Mouse (Mus musculus): ENCODE results near the gene Tex29. TPM values are rescaled to one million over a fixed set of nuclear protein-coding genes. Genes with fewer than 3 reads are reported as not detected.

The Tex29 gene
- polyA plus RNA-seq, 1 experiment from 2014 or later = 0.27 TPM

DNA sequence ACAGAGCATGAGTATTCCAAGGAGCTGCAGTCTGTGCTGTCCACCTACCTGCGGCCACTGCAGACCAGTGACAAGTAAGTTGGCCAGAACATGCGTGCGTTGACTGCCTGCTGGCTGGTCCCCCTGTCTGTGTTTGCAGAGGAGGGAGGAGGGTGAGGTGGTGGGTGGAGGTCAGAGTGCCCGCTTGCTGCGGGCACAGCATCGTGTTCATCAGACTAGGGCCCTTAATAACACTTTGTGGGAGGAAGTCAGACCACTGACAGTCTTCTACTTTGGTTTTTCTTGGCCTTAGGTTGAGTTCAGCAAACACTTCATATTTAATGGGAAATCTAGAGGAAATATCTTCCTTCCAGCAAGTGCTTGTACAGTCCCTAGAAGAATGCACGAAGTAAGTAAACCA lies 39.8 kb upstream of the Tex29 start:
- no peak overlapping the region for H3K4me3 ChIP-seq (ENCODE audit: low read depth, low read length)
- no peak for ATAC-seq
- H3K9ac ChIP-seq (ENCODE audit: low read depth, low read length) = no peak overlapping the region
- H3K27ac ChIP-seq (ENCODE audit: low read depth, low read length) = no peak overlapping the region
- WGBS = 75% methylated on average over 7 of the region's 7 CpGs
- H3K4me1 ChIP-seq (replicated peaks; ENCODE audit: control insufficient read depth, insufficient read depth, low read length) = no peaks in the 10 kb centered on the region; the same call in 1 of the 2 replicates
- H3K9me3 ChIP-seq (ENCODE audit: control insufficient read depth) = no peaks in the 10 kb centered on the region
- H3K27me3 ChIP-seq (replicated peaks; ENCODE audit: control insufficient read depth, insufficient read depth, low read length) = no peaks in the 10 kb centered on the region
- H3K36me3 ChIP-seq (ENCODE audit: control insufficient read depth, insufficient read depth) = peaks cover 56% of the 10 kb centered on the region
- TF ChIP-seq CTCF (IDR thresholded peaks at IDR 0.05; ENCODE audit: low read depth) = no peak
- H3K4me2 ChIP-seq (replicated peaks; ENCODE audit: low read depth) = no peak overlapping the region

GRCm38 (mm10) chr8:11801571-11801970 lies 38.7 kb upstream of the Tex29 start:
- no peaks in the 10 kb centered on the region; the same call in 1 of the 2 replicates for H3K4me1 ChIP-seq (replicated peaks; ENCODE audit: control insufficient read depth, insufficient read depth, low read length)
- TF ChIP-seq CTCF (IDR thresholded peaks at IDR 0.05; ENCODE audit: low read depth) = no peak
- peaks cover 58% of the 10 kb centered on the region for H3K36me3 ChIP-seq (ENCODE audit: control insufficient read depth, insufficient read depth)
- H3K4me2 ChIP-seq (replicated peaks; ENCODE audit: low read depth) = no peak overlapping the region
- no peak overlapping the region for H3K4me3 ChIP-seq (ENCODE audit: low read depth, low read length)
- H3K27me3 ChIP-seq (replicated peaks; ENCODE audit: control insufficient read depth, insufficient read depth, low read length) = no peaks in the 10 kb centered on the region
- no peak overlapping the region for H3K9ac ChIP-seq (ENCODE audit: low read depth, low read length)
- ATAC-seq = no peak
- H3K27ac ChIP-seq (ENCODE audit: low read depth, low read length) = no peak overlapping the region
- 48% methylated on average over 8 of the region's 8 CpGs for WGBS
- no peaks in the 10 kb centered on the region for H3K9me3 ChIP-seq (ENCODE audit: control insufficient read depth)

- no peaks in the 10 kb centered on the region for H3K9me3 ChIP-seq (ENCODE audit: control insufficient read depth)
- H3K4me2 ChIP-seq (replicated peaks; ENCODE audit: low read depth) = no peak overlapping the region
- ATAC-seq = no peak
- no peak for TF ChIP-seq CTCF (IDR thresholded peaks at IDR 0.05; ENCODE audit: low read depth)
- H3K27me3 ChIP-seq (replicated peaks; ENCODE audit: control insufficient read depth, insufficient read depth, low read length) = no peaks in the 10 kb centered on the region
- no peak overlapping the region for H3K9ac ChIP-seq (ENCODE audit: low read depth, low read length)
- H3K27ac ChIP-seq (ENCODE audit: low read depth, low read length) = no peak overlapping the region
- no peaks in the 10 kb centered on the region; the same call in 1 of the 2 replicates for H3K4me1 ChIP-seq (replicated peaks; ENCODE audit: control insufficient read depth, insufficient read depth, low read length)
- no peak overlapping the region for H3K4me3 ChIP-seq (ENCODE audit: low read depth, low read length)
- peaks cover 74% of the 10 kb centered on the region for H3K36me3 ChIP-seq (ENCODE audit: control insufficient read depth, insufficient read depth)
- 89% methylated on average over 4 of the region's 4 CpGs for WGBS
Measured at GRCm38 (mm10) chr8:11804914-11805313, 35.4 kb upstream of the Tex29 start.

GRCm38 (mm10) chr8:11806252-11806651 lies 34.0 kb upstream of the Tex29 start:
- Histone ChIP-seq H3K9ac (ENCODE audit: low read depth, low read length) (no peak overlapping the region), H3K27ac (ENCODE audit: low read depth, low read length) (no peak overlapping the region), H3K36me3 (ENCODE audit: control insufficient read depth, insufficient read depth) (peaks cover 78% of the 10 kb centered on the region), H3K4me3 (ENCODE audit: low read depth, low read length) (no peak overlapping the region), H3K4me1 (replicated peaks; ENCODE audit: control insufficient read depth, insufficient read depth, low read length) (no peaks in the 10 kb centered on the region), H3K27me3 (replicated peaks; ENCODE audit: control insufficient read depth, insufficient read depth, low read length) (no peaks in the 10 kb centered on the region), H3K9me3 (ENCODE audit: control insufficient read depth) (no peaks in the 10 kb centered on the region), H3K4me2 (replicated peaks; ENCODE audit: low read depth) (no peak overlapping the region)
- WGBS = 57% methylated on average over 6 of the region's 6 CpGs
- no peak for ATAC-seq
- no peak for TF ChIP-seq CTCF (IDR thresholded peaks at IDR 0.05; ENCODE audit: low read depth)

DNA sequence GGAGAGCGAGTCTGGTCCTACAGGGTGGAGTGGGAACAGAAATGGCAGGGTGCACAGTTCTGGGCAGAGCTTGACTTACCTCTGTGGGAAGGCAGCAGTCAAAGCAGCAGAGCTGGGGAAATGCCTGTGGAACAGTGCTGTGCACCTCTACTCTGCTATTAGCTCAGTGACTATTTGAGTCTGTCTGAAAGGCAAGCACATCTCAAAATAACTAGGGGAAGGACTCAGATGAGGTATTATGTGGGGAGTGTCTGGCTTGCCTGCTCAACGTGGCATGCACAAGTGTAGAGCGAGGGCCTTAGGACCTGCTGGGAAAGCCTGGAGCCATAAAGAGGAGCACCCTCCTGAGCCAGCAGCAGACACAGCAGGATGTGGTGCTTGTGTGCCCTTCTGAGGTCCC lies 32.9 kb upstream of the Tex29 start:
- peaks cover 80% of the 10 kb centered on the region for H3K36me3 ChIP-seq (ENCODE audit: control insufficient read depth, insufficient read depth)
- no peaks in the 10 kb centered on the region for H3K27me3 ChIP-seq (replicated peaks; ENCODE audit: control insufficient read depth, insufficient read depth, low read length)
- no peak overlapping the region for H3K4me3 ChIP-seq (ENCODE audit: low read depth, low read length)
- H3K4me1 ChIP-seq (replicated peaks; ENCODE audit: control insufficient read depth, insufficient read depth, low read length) = no peaks in the 10 kb centered on the region
- 95% methylated on average over 3 of the region's 3 CpGs for WGBS
- no peak for ATAC-seq
- no peak overlapping the region for H3K9ac ChIP-seq (ENCODE audit: low read depth, low read length)
- no peak overlapping the region for H3K27ac ChIP-seq (ENCODE audit: low read depth, low read length)
- H3K4me2 ChIP-seq (replicated peaks; ENCODE audit: low read depth) = no peak overlapping the region
- no peaks in the 10 kb centered on the region for H3K9me3 ChIP-seq (ENCODE audit: control insufficient read depth)
- TF ChIP-seq CTCF (IDR thresholded peaks at IDR 0.05; ENCODE audit: low read depth) = no peak

- Histone ChIP-seq H3K27ac (ENCODE audit: low read depth, low read length) (no peak overlapping the region), H3K9me3 (ENCODE audit: control insufficient read depth) (no peaks in the 10 kb centered on the region), H3K4me1 (replicated peaks; ENCODE audit: control insufficient read depth, insufficient read depth, low read length) (no peaks in the 10 kb centered on the region), H3K27me3 (replicated peaks; ENCODE audit: control insufficient read depth, insufficient read depth, low read length) (no peaks in the 10 kb centered on the region), H3K4me2 (replicated peaks; ENCODE audit: low read depth) (no peak overlapping the region), H3K9ac (ENCODE audit: low read depth, low read length) (no peak overlapping the region), H3K4me3 (ENCODE audit: low read depth, low read length) (no peak overlapping the region), H3K36me3 (ENCODE audit: control insufficient read depth, insufficient read depth) (peaks cover 87% of the 10 kb centered on the region)
- no peak for ATAC-seq
- no peak for TF ChIP-seq CTCF (IDR thresholded peaks at IDR 0.05; ENCODE audit: low read depth)
- WGBS = 97% methylated on average over 5 of the region's 5 CpGs
Measured at GRCm38 (mm10) chr8:11808047-11808446, 32.2 kb upstream of the Tex29 start.

DNA sequence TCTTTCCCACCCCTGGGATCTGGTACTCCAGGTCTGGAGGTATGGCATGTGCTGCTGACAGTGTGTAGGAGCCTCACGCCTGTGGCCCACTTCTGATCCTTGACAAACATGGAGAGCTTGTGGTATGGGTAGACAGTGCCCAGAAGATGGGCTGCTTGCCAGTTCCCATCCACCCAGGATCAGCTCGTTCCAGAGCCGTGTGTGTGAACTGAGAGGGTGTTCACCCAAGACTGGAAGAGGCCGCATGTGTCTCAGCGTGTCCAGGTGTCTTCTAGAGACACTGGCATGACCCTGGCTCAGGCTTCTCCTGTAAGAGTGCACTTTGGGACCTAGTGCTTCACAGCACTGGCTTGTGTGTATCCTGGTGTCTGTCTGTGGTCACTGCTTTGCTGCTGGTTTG lies 29.8 kb upstream of the Tex29 start:
- no peak for TF ChIP-seq CTCF (IDR thresholded peaks at IDR 0.05; ENCODE audit: low read depth)
- H3K27me3 ChIP-seq (replicated peaks; ENCODE audit: control insufficient read depth, insufficient read depth, low read length) = no peaks in the 10 kb centered on the region
- H3K9me3 ChIP-seq (ENCODE audit: control insufficient read depth) = no peaks in the 10 kb centered on the region
- H3K27ac ChIP-seq (ENCODE audit: low read depth, low read length) = no peak overlapping the region
- ATAC-seq = no peak
- no peaks in the 10 kb centered on the region for H3K4me1 ChIP-seq (replicated peaks; ENCODE audit: control insufficient read depth, insufficient read depth, low read length)
- H3K9ac ChIP-seq (ENCODE audit: low read depth, low read length) = no peak overlapping the region
- WGBS = 92% methylated on average over 5 of the region's 5 CpGs
- H3K36me3 ChIP-seq (ENCODE audit: control insufficient read depth, insufficient read depth) = peaks cover 87% of the 10 kb centered on the region
- no peak overlapping the region for H3K4me3 ChIP-seq (ENCODE audit: low read depth, low read length)
- H3K4me2 ChIP-seq (replicated peaks; ENCODE audit: low read depth) = no peak overlapping the region
